Mouse (Mus musculus) stomach, postnatal 0 days (tissue): ENCODE measurements around the gene Ndufs4. TPM values are rescaled to one million over a fixed set of nuclear protein-coding genes. Genes with fewer than 3 reads are reported as not detected.

Experiments
- ATAC-seq: fragments of 200-750 bp; cut with Nextera tagmentation; 2 replicates; pipeline ENCODE4 v1.8.0; 2017; ENCODE audit not compliant: low FRiP score, low TSS enrichment
- DNase-seq: peaks from one replicate; pipeline ENCODE4 v3.0.0-alpha.2; 2016; ENCODE audit warnings: low spot score
- H3K27ac ChIP-seq: fragments of 300-500 bp; sonication (generic); replicated peaks from 2 replicates; pipeline ENCODE4 v1.5.1; 2014; ENCODE audit warnings: mild to moderate bottlenecking, control low read depth
- H3K27me3 ChIP-seq: fragments of 300-500 bp; sonication (generic); 2 replicates; pipeline ENCODE4 v1.6.1; 2014; ENCODE audit warnings: low read length; ENCODE audit not compliant: control insufficient read depth, insufficient read depth
- H3K36me3 ChIP-seq: fragments of 300-500 bp; sonication (generic); 2 replicates; pipeline ENCODE4 v1.6.1; 2014; ENCODE audit warnings: low read length, mixed read lengths; ENCODE audit not compliant: control insufficient read depth, insufficient read depth
- H3K4me1 ChIP-seq: fragments of 300-500 bp; sonication (generic); replicated peaks from 2 replicates; pipeline ENCODE4 v1.6.1; 2014; ENCODE audit warnings: antibody characterized with exemption; ENCODE audit not compliant: control insufficient read depth, insufficient read depth
- H3K4me2 ChIP-seq: fragments of 300-500 bp; sonication (generic); replicated peaks from 2 replicates; pipeline ENCODE4 v1.6.1; 2014; ENCODE audit warnings: low read depth, mild to moderate bottlenecking, control low read depth, moderate library complexity
- H3K4me3 ChIP-seq: fragments of 300-500 bp; sonication (generic); 2 replicates; pipeline ENCODE4 v1.5.1; 2014; ENCODE audit warnings: low read depth, low read length, control low read depth
- H3K9ac ChIP-seq: fragments of 300-500 bp; sonication (generic); 2 replicates; pipeline ENCODE4 v1.6.1; 2014; ENCODE audit warnings: mild to moderate bottlenecking, low read length, control low read depth, mixed read lengths
- H3K9me3 ChIP-seq: fragments of 300-500 bp; sonication (generic); 2 replicates; pipeline ENCODE4 v1.6.1; 2016; ENCODE audit warnings: low read length; ENCODE audit not compliant: control insufficient read depth
- CTCF ChIP-seq: IDR thresholded peaks from 2 replicates; pipeline ENCODE4 v1.5.1; 2016; ENCODE audit warnings: antibody characterized with exemption, low read depth, mild to moderate bottlenecking, moderate library complexity
- EP300 ChIP-seq: optimal IDR thresholded peaks from 2 replicates; pipeline ENCODE3; 2016; ENCODE audit warnings: antibody characterized with exemption
- WGBS: fragments of 180-500 bp; shearing (Covaris S2); extraction: QIAGEN DNeasy Blood & Tissue Kit; methylation state at CpG from one replicate; pipeline ENCODE4 v1.1.7; 2014; 5-methylcytosine and 5-hydroxymethylcytosine counted together
- polyA plus RNA-seq: library from polyadenylated mRNA; unstranded; fragments of >200 nt; fragmentation: Nextera tagmentation; extraction: Ambion mirVana; gene quantifications from 2 replicates; pipeline ENCODE4 v1.2.1, GENCODE M21; 2015

Ndufs4 gene
- polyA plus RNA-seq, 1 experiment from 2014 or later = 289 TPM

GRCm38 (mm10) chr13:114394784-114395183, 6.7 kb upstream of the Ndufs4 start:
- Histone ChIP-seq H3K36me3 (no peaks in the 10 kb centered on the region), H3K4me1 (no peaks in the 10 kb centered on the region), H3K27me3 (no peaks in the 10 kb centered on the region), H3K9me3 (no peaks in the 10 kb centered on the region), H3K9ac (no peak overlapping the region), H3K27ac (no peak overlapping the region), H3K4me3 (no peak overlapping the region), H3K4me2 (no peak overlapping the region)
- no peak for TF ChIP-seq CTCF
- TF ChIP-seq EP300 = no peak
- 98% methylated on average over 2 of the region's 2 CpGs for WGBS
- no peak for ATAC-seq
- DNase-seq = no peak

DNA sequence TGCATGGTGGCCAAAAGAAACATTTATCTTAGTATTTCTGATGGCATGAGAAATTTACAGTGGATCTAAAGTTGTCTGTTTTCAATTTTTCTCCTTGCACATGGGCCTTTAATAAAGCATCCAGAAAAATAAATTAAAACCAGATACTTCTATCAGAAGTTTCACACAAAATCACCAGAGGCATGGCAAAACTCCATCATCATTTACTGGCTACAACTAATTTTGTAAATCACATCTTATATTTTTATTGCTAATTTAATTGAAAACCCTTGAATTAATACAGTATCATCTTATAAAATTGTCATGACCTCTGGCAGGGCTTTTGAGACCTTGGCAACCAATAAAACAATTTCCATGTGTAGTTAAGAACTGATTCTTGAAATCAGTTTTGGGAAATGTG, 4.4 kb upstream of the Ndufs4 start:
- Histone ChIP-seq H3K4me2 (no peak overlapping the region), H3K9me3 (no peaks in the 10 kb centered on the region), H3K27me3 (no peaks in the 10 kb centered on the region), H3K27ac (no peak overlapping the region), H3K36me3 (no peaks in the 10 kb centered on the region), H3K4me3 (no peak overlapping the region), H3K9ac (no peak overlapping the region), H3K4me1 (no peaks in the 10 kb centered on the region)
- ATAC-seq = no peak
- DNase-seq = no peak
- TF ChIP-seq EP300 (no peak), CTCF (no peak)

- H3K9ac ChIP-seq = peak overlapping the region; percentile 88
- ATAC-seq = peak; percentile 87
- H3K27me3 ChIP-seq = no peaks in the 10 kb centered on the region
- TF ChIP-seq EP300 (no peak), CTCF (peak; percentile 23; the same call in 1 of the 2 replicates)
- H3K36me3 ChIP-seq = no peaks in the 10 kb centered on the region
- no peaks in the 10 kb centered on the region for H3K9me3 ChIP-seq
- H3K4me1 ChIP-seq = no peaks in the 10 kb centered on the region
- peak overlapping the region; percentile 83 for H3K27ac ChIP-seq
- DNase-seq = peak; percentile 90
- H3K4me3 ChIP-seq = peak overlapping the region; percentile 92
- H3K4me2 ChIP-seq = peak overlapping the region; percentile 72
- WGBS = under 1% methylated on average over 37 of the region's 37 CpGs
These were observed 412 bp downstream of the Ndufs4 start for GRCm38 (mm10) chr13:114387521-114388171.

- H3K27me3 ChIP-seq = no peaks in the 10 kb centered on the region
- H3K9me3 ChIP-seq = no peaks in the 10 kb centered on the region
- H3K27ac ChIP-seq = peak overlapping the region; percentile 83; the same call in 1 of the 2 replicates
- H3K4me2 ChIP-seq = peak overlapping the region; percentile 72
- 1% methylated on average over 10 of the region's 10 CpGs for WGBS
- H3K9ac ChIP-seq = peak overlapping the region; percentile 88
- TF ChIP-seq EP300 (no peak), CTCF (no peak)
- peak overlapping the region; percentile 92 for H3K4me3 ChIP-seq
- no peaks in the 10 kb centered on the region for H3K36me3 ChIP-seq
- no peaks in the 10 kb centered on the region for H3K4me1 ChIP-seq
- DNase-seq = peak; percentile 23
- ATAC-seq = peak; percentile 54; the same call in 1 of the 2 replicates
These were observed 977 bp downstream of the Ndufs4 start for GRCm38 (mm10) chr13:114387074-114387487.

DNA sequence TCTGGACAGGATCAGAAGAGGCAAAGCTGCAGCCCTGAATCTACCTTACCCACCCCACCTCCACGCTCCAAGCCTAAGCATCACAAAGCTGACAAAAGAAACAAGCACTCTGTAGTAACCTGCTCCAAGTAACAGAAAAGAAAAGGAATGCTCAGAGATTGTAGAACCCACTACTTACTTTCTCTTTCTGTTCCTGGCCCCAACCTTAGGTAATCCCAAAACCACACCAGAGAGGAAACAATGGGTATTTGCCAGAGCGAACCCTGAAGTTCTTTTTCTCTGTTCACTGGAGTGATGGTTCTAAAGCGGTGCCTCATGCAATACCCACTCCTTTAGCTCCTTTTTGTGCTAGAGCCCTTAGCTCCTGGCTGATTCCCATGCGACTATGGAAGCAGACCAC, 11.5 kb downstream of the Ndufs4 start:
- Histone ChIP-seq H3K4me3 (no peak overlapping the region), H3K9ac (no peak overlapping the region), H3K4me1 (no peaks in the 10 kb centered on the region), H3K27ac (no peak overlapping the region; the same call in 1 of the 2 replicates), H3K9me3 (no peaks in the 10 kb centered on the region), H3K4me2 (no peak overlapping the region), H3K27me3 (no peaks in the 10 kb centered on the region), H3K36me3 (peaks cover 2% of the 10 kb centered on the region; the same call in 1 of the 2 replicates)
- ATAC-seq (no peak), DNase-seq (no peak)
- TF ChIP-seq CTCF (no peak), EP300 (no peak)
- WGBS = 90% methylated on average over 4 of the region's 4 CpGs

DNA sequence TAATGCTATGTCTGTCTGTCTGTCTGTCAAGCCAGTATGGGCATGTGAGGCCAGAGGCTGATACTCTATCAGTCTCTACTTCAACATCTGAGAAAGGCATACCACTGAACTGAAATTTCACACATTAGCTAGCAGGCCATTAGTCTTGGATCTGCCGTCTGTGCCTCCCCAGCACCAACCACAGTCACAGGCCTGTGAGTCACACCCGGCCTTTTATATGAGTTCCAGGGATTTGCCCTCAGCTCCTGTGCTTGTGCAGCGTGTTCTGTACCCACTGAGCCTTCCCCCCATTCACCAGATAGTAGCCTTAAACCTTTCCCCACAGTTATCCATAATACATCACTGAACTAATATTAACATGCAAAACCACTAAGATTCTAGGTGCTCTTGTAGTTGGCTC, 26.0 kb downstream of the Ndufs4 start:
- DNase-seq (no peak), ATAC-seq (no peak)
- no peak for TF ChIP-seq CTCF
- no peak for TF ChIP-seq EP300
- H3K9me3 ChIP-seq = no peaks in the 10 kb centered on the region
- H3K27ac ChIP-seq = no peak overlapping the region
- no peaks in the 10 kb centered on the region for H3K4me1 ChIP-seq
- no peaks in the 10 kb centered on the region for H3K36me3 ChIP-seq
- 44% methylated on average over 3 of the region's 3 CpGs for WGBS
- no peaks in the 10 kb centered on the region for H3K27me3 ChIP-seq
- no peak overlapping the region for H3K4me3 ChIP-seq
- no peak overlapping the region for H3K9ac ChIP-seq
- H3K4me2 ChIP-seq = no peak overlapping the region
